Mouse (Mus musculus): ENCODE results near the gene Fam163a.
"Not testable (repeated sequence)": the region's sequence is repeated elsewhere in the genome, so short reads cannot be mapped to it uniquely, and the experiment has no call there.

Fam163a gene

GRCm38 (mm10) chr1:156074575-156074974, 130.3 kb downstream of the Fam163a start:
- no peak for DNase-seq

GRCm38 (mm10) chr1:156073169-156073821, 131.5 kb downstream of the Fam163a start:
- no peak for DNase-seq

- DNase-seq = no peak
Measured at GRCm38 (mm10) chr1:156070106-156070505, 134.7 kb downstream of the Fam163a start.

GRCm38 (mm10) chr1:156066133-156066532, 138.7 kb downstream of the Fam163a start:
- no peak for DNase-seq

- no peak for DNase-seq
Measured at GRCm38 (mm10) chr1:156062193-156062592, 142.6 kb downstream of the Fam163a start.

- no peak for DNase-seq
Measured at GRCm38 (mm10) chr1:156058207-156058606, 146.6 kb downstream of the Fam163a start.

- DNase-seq = no peak
Measured at GRCm38 (mm10) chr1:156046688-156047087, 158.1 kb downstream of the Fam163a start.

GRCm38 (mm10) chr1:156044211-156044611, 160.6 kb downstream of the Fam163a start:
- no peak for DNase-seq

GRCm38 (mm10) chr1:156043027-156043426, 161.8 kb downstream of the Fam163a start:
- DNase-seq = peak; percentile 33

- no peak for DNase-seq
Measured at GRCm38 (mm10) chr1:156042481-156042880, 162.3 kb downstream of the Fam163a start.

GRCm38 (mm10) chr1:156041451-156042241, 163.2 kb downstream of the Fam163a start:
- DNase-seq = no peak

GRCm38 (mm10) chr1:156040731-156041401, 164.0 kb downstream of the Fam163a start:
- peak; percentile 94 for DNase-seq

- DNase-seq = not testable (repeated sequence)
Measured at GRCm38 (mm10) chr1:156039989-156040388, 164.8 kb downstream of the Fam163a start.

GRCm38 (mm10) chr1:156037144-156037583, 167.7 kb downstream of the Fam163a start:
- no peak for DNase-seq

- peak; percentile 98 for DNase-seq
Measured at GRCm38 (mm10) chr1:156035930-156036737, 168.7 kb downstream of the Fam163a start, which contains the start of gene Tor1aip1. Gene Tor1aip1, minus strand, starts transcription at chr1:156036480.

GRCm38 (mm10) chr1:156035269-156035929, 169.4 kb downstream of the Fam163a start, which contains the start of gene Tor1aip2:
Gene Tor1aip2, plus strand, starts transcription at chr1:156035403.
- DNase-seq = no peak

- DNase-seq = no peak
Measured at GRCm38 (mm10) chr1:156034661-156035060, 170.2 kb downstream of the Fam163a start.

- no peak for DNase-seq
Measured at GRCm38 (mm10) chr1:156033921-156034320, 170.9 kb downstream of the Fam163a start.

GRCm38 (mm10) chr1:156028340-156028975, 176.4 kb downstream of the Fam163a start:
- no peak for DNase-seq

- DNase-seq = no peak
Measured at GRCm38 (mm10) chr1:156027849-156028248, 177.0 kb downstream of the Fam163a start.
